Comparison of ENCODE assay signal across 11 mouse cellular contexts in genomic region chr2:122968809-122969628, GRCm38 (mm10).
A peak's percentile ranks its signal among the peaks of the same experiment; 100 is the strongest.
DNase-seq lines count a peak whose midpoint lies in the region; TF ChIP-seq lines count a peak whose summit lies in the region.
"Had no signal": no experiment of that assay in that cellular context is flagged by ENCODE, and none has a peak within 500 bp of the region (broad histone marks: within the 10 kb centered on the region; RNA-seq: fewer than 3 reads in every experiment).

No protein-coding gene starts in this region.

- TF ChIP-seq CTCF in brain, embryonic 14.5 days (IDR thresholded peaks at IDR 0.05; ENCODE audit: borderline replicate concordance, extremely low read depth, insufficient read depth, insufficient read length), result no peak

- peak; percentile 76 for DNase-seq in brain, adult 2 months (ENCODE audit: low read depth, low spot score)
- DNase-seq in brain, embryonic 14.5 days (ENCODE audit: low read depth), result peak; percentile 69
- DNase-seq in layer of hippocampus, adult 9-11 months, result peak; percentile 46
- DNase-seq in right cerebral cortex, adult 2 months (ENCODE audit: low spot score in 2 of 2), result peak; percentile 37 to 47
- DNase-seq in thymus, postnatal 25 days, result no peak
- no peak for DNase-seq in cerebellum, adult 9-11 months
- no peak for DNase-seq in urinary bladder, postnatal 25 days (ENCODE audit: low spot score)
- DNase-seq: cerebellum, adult 8-10 months; kidney, postnatal 10 days; liver, postnatal 0 days; lung, postnatal 36 days had no signal

- no peak for TF ChIP-seq POLR2A in brain, embryonic 14.5 days (IDR thresholded peaks at IDR 0.05; ENCODE audit: borderline replicate concordance, extremely low read depth, insufficient read depth, insufficient read length, poor library complexity, severe bottlenecking)

Comparison
In these comparisons a context has a peak if more than half of its experiments do, and no peak if none do; other contexts are left out.
1. DNase-seq: peak in brain, adult 2 months (single experiment), brain, embryonic 14.5 days (single experiment), layer of hippocampus, adult 9-11 months (single experiment) and right cerebral cortex, adult 2 months (2 of 2); none in thymus, postnatal 25 days (single experiment), cerebellum, adult 9-11 months (single experiment) and urinary bladder, postnatal 25 days (single experiment).